ENCODE assay signal across 15 mouse cellular contexts in the genomic region with DNA sequence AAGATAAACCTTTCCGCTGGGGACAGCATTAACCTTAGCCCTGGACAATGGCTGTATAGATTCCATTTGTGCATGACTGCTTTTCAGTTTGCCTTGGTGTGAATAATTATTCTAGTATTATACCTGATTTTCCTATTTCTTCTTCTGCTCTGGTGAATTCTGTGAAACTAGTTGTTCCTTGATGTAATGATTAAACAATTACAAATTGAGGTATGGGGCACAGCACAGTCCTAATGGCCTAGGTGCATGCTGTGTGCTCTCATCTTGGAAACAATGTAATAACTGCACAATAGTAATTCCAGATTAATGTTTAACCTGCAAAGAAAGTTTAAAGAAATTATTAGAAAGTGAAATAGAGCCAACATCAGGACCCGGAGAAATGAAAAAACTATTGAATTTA. TPM values are rescaled to one million over a fixed set of nuclear protein-coding genes. Genes with fewer than 3 reads are reported as not detected.
"Had no signal": no experiment of that assay in that cellular context is flagged by ENCODE, and none has a peak within 500 bp of the region (broad histone marks: within the 10 kb centered on the region; RNA-seq: fewer than 3 reads in every experiment).

No protein-coding gene starts in this region.

- ATAC-seq: inflammation-experienced regulatory T-cells, adult 6 months; intestine, postnatal 0 days; liver, postnatal 0 days; midbrain, embryonic 15.5 days had no signal

- H3K27ac ChIP-seq: limb, embryonic 12.5 days; liver, embryonic 13.5 days; macrophage; midbrain, embryonic 15.5 days; neural tube, embryonic 12.5 days had no signal

- H3K4me3 ChIP-seq: limb, embryonic 12.5 days; liver, embryonic 13.5 days; lung, embryonic 15.5 days; megakaryocyte, embryonic 14.5 days; midbrain, embryonic 15.5 days; neural tube, embryonic 12.5 days had no signal

- H3K9me3 ChIP-seq: limb, embryonic 12.5 days; liver, embryonic 13.5 days; lung, embryonic 15.5 days; megakaryocyte, embryonic 14.5 days; midbrain, embryonic 15.5 days; neural tube, embryonic 12.5 days had no signal

- H3K27me3 ChIP-seq: limb, embryonic 12.5 days; liver, embryonic 13.5 days; lung, embryonic 15.5 days; megakaryocyte, embryonic 14.5 days; midbrain, embryonic 15.5 days; neural tube, embryonic 12.5 days had no signal

- H3K9ac ChIP-seq: limb, embryonic 12.5 days; liver, embryonic 13.5 days; liver, postnatal 0 days; lung, embryonic 15.5 days; midbrain, embryonic 15.5 days; neural tube, embryonic 12.5 days had no signal

- H3K4me2 ChIP-seq: limb, embryonic 12.5 days; liver, embryonic 13.5 days; lung, embryonic 15.5 days; midbrain, embryonic 11.5 days; midbrain, embryonic 15.5 days; neural tube, embryonic 12.5 days had no signal

- H3K4me1 ChIP-seq: neural tube, embryonic 12.5 days had no signal

- DNase-seq: layer of hippocampus, postnatal 36 days; liver; liver, embryonic 13.5 days; liver, postnatal 0 days; thymus, postnatal 36 days had no signal

RNA-seq across cellular contexts. Expression of a gene that starts 17.8 kb away (rescaled TPM):
- total RNA-seq: monocyte, adult 5-6 weeks had no signal
